Mouse (Mus musculus): ENCODE data around the gene Pitpnm2. TPM values are rescaled to one million over a fixed set of nuclear protein-coding genes. Genes with fewer than 3 reads are reported as not detected.

Gene Pitpnm2
- total and polyA plus RNA-seq, 3 experiments = 37.7 to 40.1 (median 40.1) TPM

- Histone ChIP-seq H3K27ac (no peak overlapping the region), H3K9ac (ENCODE audit: low read depth, low read length) (no peak overlapping the region), H3K36me3 (ENCODE audit: control insufficient read depth, insufficient read depth, low read length) (no peaks in the 10 kb centered on the region), H3K4me1 (ENCODE audit: control insufficient read depth, insufficient read depth, low read length) (no peaks in the 10 kb centered on the region), H3K79me2 (replicated peaks; ENCODE audit: control insufficient read depth, insufficient read depth, low read length) (no peaks in the 10 kb centered on the region), H3K4me3 (no peak overlapping the region), H3K27me3 (ENCODE audit: control insufficient read depth, insufficient read depth, low read length) (no peaks in the 10 kb centered on the region)
- no peak for DNase-seq
- intact Hi-C loops (cut with DNase I) = loop anchor here (5.0 kb wide), 1 partner anchor 36 kb away; no protein-coding TSS in a partner anchor
- WGBS = 91% methylated on average over 17 of the region's 17 CpGs
- TF ChIP-seq CTCF (IDR thresholded peaks at IDR 0.05) = no peak
- no peak for TF ChIP-seq EP300 (IDR thresholded peaks at IDR 0.05; ENCODE audit: insufficient read depth, low read depth, low read length)
- TF ChIP-seq POLR2A (IDR thresholded peaks at IDR 0.05; ENCODE audit: insufficient read depth, low read depth, low read length) = no peak
These were observed 166.4 kb downstream of the Pitpnm2 start for GRCm38 (mm10) chr5:124082941-124083688.

GRCm38 (mm10) chr5:124082447-124082846, 167.1 kb downstream of the Pitpnm2 start:
- DNase-seq = no peak
- Histone ChIP-seq H3K79me2 (replicated peaks; ENCODE audit: control insufficient read depth, insufficient read depth, low read length) (no peaks in the 10 kb centered on the region), H3K27me3 (ENCODE audit: control insufficient read depth, insufficient read depth, low read length) (no peaks in the 10 kb centered on the region), H3K9ac (ENCODE audit: low read depth, low read length) (no peak overlapping the region), H3K4me1 (ENCODE audit: control insufficient read depth, insufficient read depth, low read length) (no peaks in the 10 kb centered on the region), H3K4me3 (no peak overlapping the region), H3K36me3 (ENCODE audit: control insufficient read depth, insufficient read depth, low read length) (no peaks in the 10 kb centered on the region), H3K27ac (no peak overlapping the region)
- TF ChIP-seq POLR2A (IDR thresholded peaks at IDR 0.05; ENCODE audit: insufficient read depth, low read depth, low read length) (no peak), CTCF (IDR thresholded peaks at IDR 0.05) (no peak), EP300 (IDR thresholded peaks at IDR 0.05; ENCODE audit: insufficient read depth, low read depth, low read length) (no peak)
- intact Hi-C loops (cut with DNase I) = loop anchor here (5.0 kb wide), 1 partner anchor 35 kb away; no protein-coding TSS in a partner anchor
- 83% methylated on average over 10 of the region's 10 CpGs for WGBS

GRCm38 (mm10) chr5:124079880-124080279, 169.7 kb downstream of the Pitpnm2 start:
- Histone ChIP-seq H3K27me3 (ENCODE audit: control insufficient read depth, insufficient read depth, low read length) (no peaks in the 10 kb centered on the region), H3K9ac (ENCODE audit: low read depth, low read length) (no peak overlapping the region), H3K4me3 (no peak overlapping the region), H3K36me3 (ENCODE audit: control insufficient read depth, insufficient read depth, low read length) (no peaks in the 10 kb centered on the region), H3K27ac (no peak overlapping the region), H3K4me1 (ENCODE audit: control insufficient read depth, insufficient read depth, low read length) (peaks cover 3% of the 10 kb centered on the region; the same call in 1 of the 2 replicates), H3K79me2 (replicated peaks; ENCODE audit: control insufficient read depth, insufficient read depth, low read length) (no peaks in the 10 kb centered on the region)
- no peak for TF ChIP-seq CTCF (IDR thresholded peaks at IDR 0.05)
- TF ChIP-seq EP300 (IDR thresholded peaks at IDR 0.05; ENCODE audit: insufficient read depth, low read depth, low read length) = no peak
- no peak for TF ChIP-seq POLR2A (IDR thresholded peaks at IDR 0.05; ENCODE audit: insufficient read depth, low read depth, low read length)
- WGBS = 87% methylated on average over 17 of the region's 17 CpGs
- intact Hi-C loops (cut with DNase I) = loop anchor here (5.0 kb wide), 2 partner anchors 33 to 43 kb away; no protein-coding TSS in a partner anchor
- no peak for DNase-seq

GRCm38 (mm10) chr5:124078794-124079416, 170.7 kb downstream of the Pitpnm2 start:
- Histone ChIP-seq H3K27ac (no peak overlapping the region), H3K9ac (ENCODE audit: low read depth, low read length) (no peak overlapping the region), H3K4me3 (no peak overlapping the region), H3K27me3 (ENCODE audit: control insufficient read depth, insufficient read depth, low read length) (no peaks in the 10 kb centered on the region), H3K79me2 (replicated peaks; ENCODE audit: control insufficient read depth, insufficient read depth, low read length) (no peaks in the 10 kb centered on the region), H3K36me3 (ENCODE audit: control insufficient read depth, insufficient read depth, low read length) (no peaks in the 10 kb centered on the region), H3K4me1 (ENCODE audit: control insufficient read depth, insufficient read depth, low read length) (peaks cover 3% of the 10 kb centered on the region; the same call in 1 of the 2 replicates)
- WGBS = 76% methylated on average over 9 of the region's 9 CpGs
- intact Hi-C loops (cut with DNase I) = loop anchor here (5.0 kb wide), 1 partner anchor 42 kb away; no protein-coding TSS in a partner anchor
- DNase-seq = no peak
- no peak for TF ChIP-seq POLR2A (IDR thresholded peaks at IDR 0.05; ENCODE audit: insufficient read depth, low read depth, low read length)

GRCm38 (mm10) chr5:124077856-124078460, 171.6 kb downstream of the Pitpnm2 start:
- no peaks in the 10 kb centered on the region for H3K36me3 ChIP-seq (ENCODE audit: control insufficient read depth, insufficient read depth, low read length)
- intact Hi-C loops (cut with DNase I) = loop anchor here (5.0 kb wide), 1 partner anchor 41 kb away; no protein-coding TSS in a partner anchor
- no peak overlapping the region for H3K4me3 ChIP-seq
- no peaks in the 10 kb centered on the region for H3K27me3 ChIP-seq (ENCODE audit: control insufficient read depth, insufficient read depth, low read length)
- peaks cover 4% of the 10 kb centered on the region for H3K4me1 ChIP-seq (ENCODE audit: control insufficient read depth, insufficient read depth, low read length)
- DNase-seq = no peak
- no peaks in the 10 kb centered on the region for H3K79me2 ChIP-seq (replicated peaks; ENCODE audit: control insufficient read depth, insufficient read depth, low read length)
- H3K9ac ChIP-seq (ENCODE audit: low read depth, low read length) = no peak overlapping the region
- 81% methylated on average over 6 of the region's 6 CpGs for whole genome bisulfite sequencing
- TF ChIP-seq CTCF (IDR thresholded peaks at IDR 0.05) = no peak
- TF ChIP-seq POLR2A (IDR thresholded peaks at IDR 0.05; ENCODE audit: insufficient read depth, low read depth, low read length) = no peak
- TF ChIP-seq EP300 (IDR thresholded peaks at IDR 0.05; ENCODE audit: insufficient read depth, low read depth, low read length) = no peak
- H3K27ac ChIP-seq = no peak overlapping the region
